In the genomic region with DNA sequence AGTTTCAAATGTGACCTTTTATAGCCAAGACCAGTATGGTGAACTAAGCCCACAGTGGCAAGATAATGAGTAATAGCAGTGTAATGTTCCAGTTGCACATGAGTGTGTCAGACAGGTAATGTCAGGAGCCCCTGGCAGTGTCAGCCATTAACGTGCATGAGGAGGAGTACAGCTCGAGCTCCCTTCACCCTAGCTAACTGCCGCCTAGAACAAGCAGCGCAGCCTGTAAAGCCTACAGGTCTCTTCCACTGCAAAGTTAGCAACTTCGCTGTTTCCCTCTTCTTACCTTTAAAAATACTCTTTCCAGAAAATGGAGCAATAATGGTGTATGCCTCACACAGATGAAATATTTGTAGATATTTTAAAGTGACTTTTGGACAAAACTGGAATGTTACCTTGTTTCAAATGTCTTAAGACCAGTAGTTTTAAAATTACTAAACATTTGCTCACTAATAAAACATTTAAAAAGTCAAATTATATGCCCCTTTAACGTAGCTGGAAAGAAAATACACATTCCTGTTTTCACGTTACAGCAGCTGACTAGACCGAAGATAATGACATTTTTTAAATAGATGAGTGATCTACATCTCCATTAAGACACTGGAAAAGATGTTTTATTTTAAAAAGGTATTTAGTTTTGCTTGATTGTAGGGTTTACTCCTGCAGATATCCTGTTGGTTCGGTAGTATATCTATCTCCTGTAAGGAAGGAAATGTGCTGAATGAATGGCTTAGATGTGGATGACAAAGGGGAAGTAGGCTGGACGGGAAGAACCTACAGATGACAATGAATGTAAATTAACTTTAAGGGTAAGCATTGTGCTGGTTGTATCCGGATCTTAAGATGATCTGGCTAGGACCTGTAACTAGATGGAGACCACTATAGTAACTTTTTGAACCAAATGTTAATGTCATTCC, we compare ENCODE assay signal across 8 mouse cellular contexts. TPM values are rescaled to one million over a fixed set of nuclear protein-coding genes. Genes with fewer than 3 reads are reported as not detected.
A peak's percentile ranks its signal among the peaks of the same experiment; 100 is the strongest.
DNase-seq lines count a peak whose midpoint lies in the region; ATAC-seq and TF ChIP-seq lines count a peak whose summit lies in the region.

No protein-coding gene starts in this region.

- 22% methylated on average over 11 of the region's 11 CpGs for WGBS in heart, embryonic 15.5 days
- WGBS in liver, embryonic 15.5 days (ENCODE audit: insufficient replicate concordance) = 11% methylated on average over 11 of the region's 11 CpGs

- TF ChIP-seq RAD21 in MEL (IDR thresholded peaks at IDR 0.05; ENCODE audit: low read depth, low read length) = no peak

- peaks cover 5 to 7% of the 10 kb centered on the region in 2 experiments for H3K4me1 ChIP-seq in MEL (ENCODE audit: control insufficient read depth in 1 of 2, insufficient read depth in 2 of 2, low read length in 2 of 2)
- peaks cover 26% of the 10 kb centered on the region for H3K4me1 ChIP-seq in heart, embryonic 15.5 days (replicated peaks)
- H3K4me1 ChIP-seq in liver, embryonic 15.5 days (replicated peaks) = peaks cover 28% of the 10 kb centered on the region

- TF ChIP-seq CTCF in MEL (IDR thresholded peaks at IDR 0.05 in 2 of 3, conservative IDR thresholded peaks at IDR 0.05 in 1 of 3; ENCODE audit: control insufficient read depth in 1 of 3, insufficient read depth in 1 of 3, low read depth in 2 of 3, low read length in 3 of 3, poor library complexity in 1 of 3, severe bottlenecking in 1 of 3) = no peak

- TF ChIP-seq POLR2A in MEL (IDR thresholded peaks at IDR 0.05; ENCODE audit: control insufficient read depth in 1 of 2, insufficient read depth in 1 of 2, low read depth in 1 of 2, low read length in 2 of 2, poor library complexity in 1 of 2) = peak in 1 of 2 experiments; percentile 20; a peak in 2 of 4 replicates

- intact Hi-C loops in heart, postnatal 36 days (cut with DNase I) = loop anchor here (2.0 to 5.0 kb wide), 3 partner anchors 49 to 307 kb away; a partner anchor contains a TSS
- intact Hi-C loops in left cerebral cortex, postnatal 14 days (cut with DNase I) = loop anchor here (5.0 kb wide), 3 partner anchors 63 to 308 kb away; a partner anchor contains a TSS

- H3K27ac ChIP-seq in MEL (ENCODE audit: control insufficient read depth, low read depth, low read length) = no peak overlapping the region
- H3K27ac ChIP-seq in heart, embryonic 15.5 days = peak overlapping the region; percentile 37; the same call in 1 of the 2 replicates
- peak overlapping the region; percentile 45; the same call in 1 of the 2 replicates for H3K27ac ChIP-seq in liver, embryonic 15.5 days (replicated peaks)

- no peak for ATAC-seq in heart, embryonic 15.5 days (replicated peaks; ENCODE audit: insufficient number of reproducible peaks, insufficient read depth, low FRiP score, low read depth)
- no peak for ATAC-seq in liver, embryonic 15.5 days (ENCODE audit: insufficient read depth)

- peak overlapping the region; percentile 87 for H3K4me2 ChIP-seq in heart, embryonic 15.5 days
- peak overlapping the region; percentile 89 for H3K4me2 ChIP-seq in liver, embryonic 15.5 days

- H3K27me3 ChIP-seq in MEL (ENCODE audit: control insufficient read depth in 1 of 2, insufficient read depth in 2 of 2, low read length in 2 of 2) = no peaks in the 10 kb centered on the region
- no peaks in the 10 kb centered on the region for H3K27me3 ChIP-seq in heart, embryonic 15.5 days
- H3K27me3 ChIP-seq in liver, embryonic 15.5 days = no peaks in the 10 kb centered on the region

- peak overlapping the region; percentile 81 to 96 for H3K4me3 ChIP-seq in MEL (ENCODE audit: control insufficient read depth in 1 of 2, insufficient read depth in 1 of 2, low read depth in 2 of 2, low read length in 2 of 2)
- peak overlapping the region; percentile 98 for H3K4me3 ChIP-seq in heart, embryonic 15.5 days
- peak overlapping the region; percentile 99 for H3K4me3 ChIP-seq in liver, embryonic 15.5 days (replicated peaks)

- peak overlapping the region; percentile 98 for H3K9ac ChIP-seq in MEL (ENCODE audit: control insufficient read depth, low read depth, low read length, poor library complexity, severe bottlenecking)
- H3K9ac ChIP-seq in heart, embryonic 15.5 days = peak overlapping the region; percentile 100
- H3K9ac ChIP-seq in liver, embryonic 15.5 days = peak overlapping the region; percentile 100

- H3K79me2 ChIP-seq in MEL (ENCODE audit: control insufficient read depth, insufficient read depth, low read length, poor library complexity) = peaks cover 41% of the 10 kb centered on the region

- no peaks in the 10 kb centered on the region for H3K9me3 ChIP-seq in MEL (replicated peaks; ENCODE audit: insufficient read depth, low read length)
- no peaks in the 10 kb centered on the region for H3K9me3 ChIP-seq in heart, embryonic 15.5 days (replicated peaks)
- H3K9me3 ChIP-seq in liver, embryonic 15.5 days (replicated peaks) = no peaks in the 10 kb centered on the region

- DNase-seq in heart, adult 11 months = peak; percentile 79
- no peak for DNase-seq in heart, postnatal 36 days
- DNase-seq in MEL (ENCODE audit: low read depth, low spot score) = peak; percentile 81
- peak; percentile 34 for DNase-seq in thymus, postnatal 0 days (ENCODE audit: low spot score)
- DNase-seq in cerebellum, postnatal 4 days (ENCODE audit: low spot score in 2 of 2) = no peak
- DNase-seq in left cerebral cortex, postnatal 14 days (ENCODE audit: low spot score in 2 of 2) = no peak

- no peak; a peak in 1 of 4 replicates for TF ChIP-seq EP300 in MEL (IDR thresholded peaks at IDR 0.05; ENCODE audit: low read depth in 1 of 2, low read length in 2 of 2)

- peaks cover 4 to 27% of the 10 kb centered on the region in 2 experiments; a peak in 3 of 4 replicates for H3K36me3 ChIP-seq in MEL (ENCODE audit: control insufficient read depth in 1 of 2, insufficient read depth in 2 of 2, low read length in 2 of 2)
- H3K36me3 ChIP-seq in heart, embryonic 15.5 days = no peaks in the 10 kb centered on the region; the same call in 1 of the 2 replicates
- H3K36me3 ChIP-seq in liver, embryonic 15.5 days (replicated peaks) = peaks cover 36% of the 10 kb centered on the region

TF ChIP-seq in MEL, 35 proteins besides CTCF, POLR2A, EP300 and RAD21 (continues in another document):
- no peak for TF ChIP-seq BHLHE40 (IDR thresholded peaks at IDR 0.05; ENCODE audit: borderline replicate concordance, low read depth, low read length)
- no peak for TF ChIP-seq KAT2A (conservative IDR thresholded peaks at IDR 0.05; ENCODE audit: low read depth, low read length)
- peak; percentile 27; the same call in 1 of the 2 replicates for TF ChIP-seq MXI1 (IDR thresholded peaks at IDR 0.05; ENCODE audit: low read depth, low read length)
- peak; percentile 18 for TF ChIP-seq POLR2AphosphoS2 (IDR thresholded peaks at IDR 0.05; ENCODE audit: low read length)
- TF ChIP-seq ETS1 (IDR thresholded peaks at IDR 0.05; ENCODE audit: low read depth, low read length) = peak; percentile 32; the same call in 1 of the 2 replicates
- no peak for TF ChIP-seq USF2 (IDR thresholded peaks at IDR 0.05; ENCODE audit: borderline replicate concordance in 1 of 2, insufficient read depth in 1 of 2, low read depth in 1 of 2, low read length in 2 of 2)
- no peak for TF ChIP-seq CHD2 (IDR thresholded peaks at IDR 0.05; ENCODE audit: low read length)
- 0 out of 2 replicates have a peak, but pooled peaks have one; percentile 41 for TF ChIP-seq ZMIZ1 (IDR thresholded peaks at IDR 0.05; ENCODE audit: low read depth, low read length)
- TF ChIP-seq RCOR1 (IDR thresholded peaks at IDR 0.05; ENCODE audit: low read depth, low read length) = no peak
- no peak for TF ChIP-seq NELFE (IDR thresholded peaks at IDR 0.05; ENCODE audit: low read depth, low read length)
- TF ChIP-seq SMC3 (IDR thresholded peaks at IDR 0.05; ENCODE audit: low read depth, low read length) = no peak
- TF ChIP-seq UBTF (IDR thresholded peaks at IDR 0.05; ENCODE audit: borderline replicate concordance, insufficient read depth, low read depth, low read length) = no peak
- TF ChIP-seq SIN3A (IDR thresholded peaks at IDR 0.05; ENCODE audit: low read length) = peak; percentile 85
- no peak for TF ChIP-seq CHD1 (IDR thresholded peaks at IDR 0.05; ENCODE audit: low read depth, low read length)
- no peak for TF ChIP-seq HCFC1 (IDR thresholded peaks at IDR 0.05; ENCODE audit: low read depth, low read length)
- TF ChIP-seq NRF1 (IDR thresholded peaks at IDR 0.05; ENCODE audit: insufficient read depth, low read depth, low read length, poor library complexity, severe bottlenecking) = no peak

RNA-seq across cellular contexts. Expression of a gene that starts 1.9 kb away (rescaled TPM):
- not detected for total RNA-seq in heart, postnatal 36 days (2021)
- total RNA-seq in MEL (2012; rRNA removed) = 0.69 and 1.7 TPM in 2 replicates
- 1 to 10 TPM in 1 of 2 experiments, not detected in 1; 4.9 TPM for polyA plus RNA-seq in MEL (2012; ENCODE audit: insufficient read depth in 1 of 2, insufficient read length in 2 of 2, low read depth in 1 of 2, low replicate concordance in 2 of 2, missing spikeins in 1 of 2)
- 1.1 and 1.5 TPM in 2 replicates for polyA plus RNA-seq in heart, embryonic 15.5 days (2015; fragmentation: Nextera tagmentation; extraction: Ambion mirVana)
- polyA plus RNA-seq in liver, embryonic 15.5 days (2015; fragmentation: Nextera tagmentation; extraction: Ambion mirVana) = 0.56 and 1.2 TPM in 2 replicates
- 2.4 and 2.9 TPM in 2 replicates for polyA plus RNA-seq in thymus, postnatal 0 days (2015; fragmentation: Nextera tagmentation; extraction: Ambion mirVana)
- total RNA-seq in left cerebral cortex, postnatal 14 days (2021) = 1 to 10 TPM; 1.0 to 2.7 TPM

RNA-seq across cellular contexts. Expression of a gene that starts 2.2 kb away (rescaled TPM):
- total RNA-seq in heart, postnatal 36 days (2021) = 10 to 100 TPM; 37.2 to 39.8 TPM
- 132 and 140 TPM in 2 replicates for total RNA-seq in MEL (2012; rRNA removed)
- polyA plus RNA-seq in MEL (2012; ENCODE audit: insufficient read depth in 1 of 2, insufficient read length in 2 of 2, low read depth in 1 of 2, low replicate concordance in 2 of 2, missing spikeins in 1 of 2) = 100 to 1,000 TPM; 181 to 192 TPM
- 38.2 and 40.5 TPM in 2 replicates for polyA plus RNA-seq in heart, embryonic 15.5 days (2015; fragmentation: Nextera tagmentation; extraction: Ambion mirVana)
- 33.0 and 33.3 TPM in 2 replicates for polyA plus RNA-seq in liver, embryonic 15.5 days (2015; fragmentation: Nextera tagmentation; extraction: Ambion mirVana)
- 93.8 and 123 TPM in 2 replicates for polyA plus RNA-seq in thymus, postnatal 0 days (2015; fragmentation: Nextera tagmentation; extraction: Ambion mirVana)
- 10 to 100 TPM; 55.5 to 57.9 TPM for total RNA-seq in left cerebral cortex, postnatal 14 days (2021)

RNA-seq across cellular contexts. Expression of a gene that starts 17.1 kb away (rescaled TPM):
- 10 to 100 TPM; 22.3 to 24.1 TPM for total RNA-seq in heart, postnatal 36 days (2021)
- 32.1 and 33.4 TPM in 2 replicates for total RNA-seq in MEL (2012; rRNA removed)
- 10 to 100 TPM in 1 of 2 experiments, not detected in 1; 30.2 TPM for polyA plus RNA-seq in MEL (2012; ENCODE audit: insufficient read depth in 1 of 2, insufficient read length in 2 of 2, low read depth in 1 of 2, low replicate concordance in 2 of 2, missing spikeins in 1 of 2)
- 57.6 and 59.3 TPM in 2 replicates for polyA plus RNA-seq in heart, embryonic 15.5 days (2015; fragmentation: Nextera tagmentation; extraction: Ambion mirVana)
- 33.1 and 35.3 TPM in 2 replicates for polyA plus RNA-seq in liver, embryonic 15.5 days (2015; fragmentation: Nextera tagmentation; extraction: Ambion mirVana)
- polyA plus RNA-seq in thymus, postnatal 0 days (2015; fragmentation: Nextera tagmentation; extraction: Ambion mirVana) = 84.3 and 93.2 TPM in 2 replicates
- total RNA-seq in left cerebral cortex, postnatal 14 days (2021) = 10 to 100 TPM; 37.9 to 39.9 TPM

Comparison
In these comparisons a context has a peak if more than half of its experiments do, and no peak if none do; other contexts are left out.
1. DNase-seq: peak in heart, adult 11 months (single experiment), MEL (single experiment) and thymus, postnatal 0 days (single experiment); none in heart, postnatal 36 days (0 of 2), cerebellum, postnatal 4 days (0 of 2) and left cerebral cortex, postnatal 14 days (0 of 2).
2. Peak in every context shown above with its lines, with median percentiles within 50 percentile points of each other: H3K4me3 ChIP-seq and H3K9ac ChIP-seq.